Mouse (Mus musculus) heart, embryonic 16.5 days (tissue): ENCODE measurements around the gene Atxn2. TPM values are rescaled to one million over a fixed set of nuclear protein-coding genes. Genes with fewer than 3 reads are reported as not detected.
"Not testable (repeated sequence)": the region's sequence is repeated elsewhere in the genome, so short reads cannot be mapped to it uniquely, and the experiment has no call there.

Experiments
- ATAC-seq: fragments of 200-750 bp; cut with Nextera tagmentation; replicated peaks from 2 replicates; pipeline ENCODE4 v1.8.0; 2017; ENCODE audit warnings: moderate number of reproducible peaks; ENCODE audit not compliant: insufficient read depth, low FRiP score; ENCODE audit errors: extremely low read depth
- H3K27ac ChIP-seq: fragments of 300-500 bp; sonication (generic); 2 replicates; pipeline ENCODE4 v1.5.1; 2014; ENCODE audit warnings: mild to moderate bottlenecking, low read length, control low read depth, moderate library complexity
- H3K27me3 ChIP-seq: fragments of 300-500 bp; sonication (generic); 2 replicates; pipeline ENCODE4 v1.6.1; 2014; ENCODE audit warnings: low read length, mixed read lengths; ENCODE audit not compliant: control insufficient read depth, insufficient read depth
- H3K36me3 ChIP-seq: fragments of 300-500 bp; sonication (generic); 2 replicates; pipeline ENCODE4 v1.6.1; 2014; ENCODE audit not compliant: control insufficient read depth, insufficient read depth
- H3K4me1 ChIP-seq: fragments of 300-500 bp; sonication (generic); 2 replicates; pipeline ENCODE4 v1.6.1; 2014; ENCODE audit warnings: low read length, mixed read lengths; ENCODE audit not compliant: control insufficient read depth, insufficient read depth
- H3K4me2 ChIP-seq: fragments of 300-500 bp; sonication (generic); 2 replicates; pipeline ENCODE4 v1.6.1; 2014; ENCODE audit warnings: low read depth, mild to moderate bottlenecking, control low read depth, low read length
- H3K4me3 ChIP-seq: fragments of 300-500 bp; sonication (generic); 2 replicates; pipeline ENCODE4 v1.5.1; 2014; ENCODE audit warnings: mild to moderate bottlenecking, control low read depth, low read length
- H3K9ac ChIP-seq: fragments of 300-500 bp; sonication (generic); 2 replicates; pipeline ENCODE4 v1.6.1; 2014; ENCODE audit warnings: low read length, control low read depth
- H3K9me3 ChIP-seq: fragments of 300-500 bp; sonication (generic); replicated peaks from 2 replicates; pipeline ENCODE4 v1.6.1; 2016; ENCODE audit warnings: low read length; ENCODE audit not compliant: control insufficient read depth
- WGBS: fragments of 180-500 bp; shearing (Covaris S2); extraction: QIAGEN DNeasy Blood & Tissue Kit; methylation state at CpG from one replicate; pipeline ENCODE4 v1.1.7; 2014; 5-methylcytosine and 5-hydroxymethylcytosine counted together
- polyA plus RNA-seq: library from polyadenylated mRNA; unstranded; fragments of >200 nt; fragmentation: Nextera tagmentation; extraction: Ambion mirVana; gene quantifications from 2 replicates; pipeline ENCODE4 v1.2.1, GENCODE M21; 2015

The Atxn2 gene
- polyA plus RNA-seq, 1 experiment from 2014 or later, result 38.4 TPM

GRCm38 (mm10) chr5:121685495-121685894, 25.6 kb upstream of the Atxn2 start:
- ATAC-seq, result peak; percentile 42; the same call in 1 of the 2 replicates
- WGBS, result 66% methylated on average over 6 of the region's 6 CpGs
- H3K36me3 ChIP-seq, result peaks cover 30% of the 10 kb centered on the region

GRCm38 (mm10) chr5:121686113-121686898, 24.8 kb upstream of the Atxn2 start:
- peaks cover 12% of the 10 kb centered on the region for H3K4me1 ChIP-seq
- peaks cover 26% of the 10 kb centered on the region for H3K36me3 ChIP-seq
- no peak overlapping the region for H3K4me3 ChIP-seq
- 43% methylated on average over 15 of the region's 15 CpGs for WGBS
- H3K9ac ChIP-seq, result peak overlapping the region; percentile 26; the same call in 1 of the 2 replicates
- no peak overlapping the region for H3K4me2 ChIP-seq
- no peaks in the 10 kb centered on the region for H3K9me3 ChIP-seq
- ATAC-seq, result 0 out of 2 replicates have a peak, but pooled peaks have one; percentile 18
- H3K27me3 ChIP-seq, result no peaks in the 10 kb centered on the region
- peak overlapping the region; percentile 58 for H3K27ac ChIP-seq

More at GRCm38 (mm10) chr5:121685495-121685894, 25.6 kb upstream of the Atxn2 start:
- H3K9me3 ChIP-seq, result no peaks in the 10 kb centered on the region
- no peak overlapping the region for H3K4me2 ChIP-seq
- peak overlapping the region; percentile 9; the same call in 1 of the 2 replicates for H3K9ac ChIP-seq
- no peak overlapping the region for H3K4me3 ChIP-seq
- H3K4me1 ChIP-seq, result peaks cover 11% of the 10 kb centered on the region
- no peaks in the 10 kb centered on the region for H3K27me3 ChIP-seq
- peak overlapping the region; percentile 58 for H3K27ac ChIP-seq

- Histone ChIP-seq H3K9me3 (no peaks in the 10 kb centered on the region), H3K4me2 (no peak overlapping the region), H3K9ac (no peak overlapping the region), H3K4me3 (no peak overlapping the region), H3K4me1 (peaks cover 11% of the 10 kb centered on the region), H3K27ac (no peak overlapping the region), H3K36me3 (peaks cover 3% of the 10 kb centered on the region; the same call in 1 of the 2 replicates), H3K27me3 (no peaks in the 10 kb centered on the region)
- no peak for ATAC-seq
- WGBS, result 66% methylated on average over 7 of the region's 7 CpGs
Measured at GRCm38 (mm10) chr5:121690482-121691211, 20.5 kb upstream of the Atxn2 start.

GRCm38 (mm10) chr5:121691436-121691835, 19.7 kb upstream of the Atxn2 start:
- not testable (repeated sequence) for H3K4me2 ChIP-seq, H3K9ac ChIP-seq, H3K9me3 ChIP-seq, H3K4me1 ChIP-seq, H3K27ac ChIP-seq, H3K27me3 ChIP-seq, H3K4me3 ChIP-seq, ATAC-seq, H3K36me3 ChIP-seq
- 90% methylated on average over 7 of the region's 7 CpGs for WGBS

GRCm38 (mm10) chr5:121692897-121693296, 18.2 kb upstream of the Atxn2 start:
- Histone ChIP-seq H3K9me3 (no peaks in the 10 kb centered on the region), H3K27me3 (no peaks in the 10 kb centered on the region), H3K4me1 (peaks cover 2% of the 10 kb centered on the region; the same call in 1 of the 2 replicates), H3K9ac (no peak overlapping the region), H3K4me3 (no peak overlapping the region), H3K27ac (no peak overlapping the region), H3K36me3 (no peaks in the 10 kb centered on the region), H3K4me2 (no peak overlapping the region)
- no peak for ATAC-seq
- WGBS, result 65% methylated on average over 4 of the region's 4 CpGs

GRCm38 (mm10) chr5:121696761-121697160, 14.4 kb upstream of the Atxn2 start:
- Histone ChIP-seq H3K4me2 (no peak overlapping the region), H3K9me3 (no peaks in the 10 kb centered on the region), H3K36me3 (no peaks in the 10 kb centered on the region), H3K27ac (no peak overlapping the region), H3K9ac (no peak overlapping the region), H3K4me1 (peaks cover 12% of the 10 kb centered on the region), H3K27me3 (no peaks in the 10 kb centered on the region), H3K4me3 (no peak overlapping the region)
- ATAC-seq, result no peak
- WGBS, result 58% methylated on average over 6 of the region's 6 CpGs

GRCm38 (mm10) chr5:121699891-121700290, 11.2 kb upstream of the Atxn2 start:
- WGBS, result 49% methylated on average over 5 of the region's 5 CpGs
- Histone ChIP-seq H3K36me3 (no peaks in the 10 kb centered on the region), H3K9ac (peak overlapping the region; percentile 76), H3K27me3 (no peaks in the 10 kb centered on the region), H3K9me3 (no peaks in the 10 kb centered on the region), H3K27ac (peak overlapping the region; percentile 63; the same call in 1 of the 2 replicates), H3K4me2 (peak overlapping the region; percentile 64), H3K4me1 (peaks cover 13% of the 10 kb centered on the region), H3K4me3 (no peak overlapping the region)
- no peak for ATAC-seq

- 12% methylated on average over 11 of the region's 11 CpGs for WGBS
- H3K27ac ChIP-seq, result peak overlapping the region; percentile 63
- no peaks in the 10 kb centered on the region for H3K9me3 ChIP-seq
- H3K9ac ChIP-seq, result peak overlapping the region; percentile 76
- peak; percentile 34; the same call in 1 of the 2 replicates for ATAC-seq
- peak overlapping the region; percentile 64 for H3K4me2 ChIP-seq
- no peaks in the 10 kb centered on the region for H3K36me3 ChIP-seq
- no peaks in the 10 kb centered on the region for H3K27me3 ChIP-seq
- H3K4me3 ChIP-seq, result peak overlapping the region; percentile 32
- H3K4me1 ChIP-seq, result peaks cover 17% of the 10 kb centered on the region
Measured at GRCm38 (mm10) chr5:121700496-121700895, 10.6 kb upstream of the Atxn2 start.
